In genomic region chr11:74568463-74568862, GRCm38 (mm10) we compare ENCODE assay signal across 18 mouse cellular contexts. TPM values are rescaled to one million over a fixed set of nuclear protein-coding genes. Genes with fewer than 3 reads are reported as not detected.
DNase-seq lines count a peak whose midpoint lies in the region; ATAC-seq and TF ChIP-seq lines count a peak whose summit lies in the region.
"Had no signal": no experiment of that assay in that cellular context is flagged by ENCODE, and none has a peak within 500 bp of the region (broad histone marks: within the 10 kb centered on the region; RNA-seq: fewer than 3 reads in every experiment).

No protein-coding gene starts in this region.

- no peaks in the 10 kb centered on the region for H3K9me3 ChIP-seq in intestine, postnatal 0 days (ENCODE audit: control insufficient read depth)
- H3K9me3 ChIP-seq: embryonic facial prominence, embryonic 13.5 days; forebrain, embryonic 10.5 days; limb, embryonic 15.5 days had no signal

- no peak for TF ChIP-seq CTCF in layer of hippocampus, adult 2 months (conservative IDR thresholded peaks at IDR 0.05)
- TF ChIP-seq CTCF in olfactory bulb, adult 2 months (IDR thresholded peaks at IDR 0.05; ENCODE audit: insufficient read depth, low read depth, low read length): no peak
- no peak for TF ChIP-seq CTCF in intestine, postnatal 0 days (IDR thresholded peaks at IDR 0.05; ENCODE audit: low read depth)

- H3K27ac ChIP-seq in layer of hippocampus, adult 2 months: peak overlapping the region; percentile 55
- H3K27ac ChIP-seq in olfactory bulb, adult 2 months (ENCODE audit: insufficient read depth, low read depth, low read length): 0 out of 2 replicates have a peak overlapping the region, but pooled peaks have one; percentile 46
- H3K27ac ChIP-seq in intestine, postnatal 0 days (ENCODE audit: low read depth, low read length): no peak overlapping the region
- H3K27ac ChIP-seq: embryonic facial prominence, embryonic 13.5 days; forebrain, embryonic 10.5 days; heart, adult 2 months; limb, embryonic 15.5 days had no signal

- WGBS in olfactory bulb, adult 2 months: 45% methylated on average over 5 of the region's 5 CpGs
- 83% methylated on average over 5 of the region's 5 CpGs for WGBS in intestine, postnatal 0 days

- no peak overlapping the region for H3K9ac ChIP-seq in intestine, postnatal 0 days (ENCODE audit: low read depth, low read length)
- H3K9ac ChIP-seq: embryonic facial prominence, embryonic 13.5 days; limb, embryonic 15.5 days; lung, embryonic 14.5 days had no signal

- peaks cover 36% of the 10 kb centered on the region for H3K4me1 ChIP-seq in olfactory bulb, adult 2 months (ENCODE audit: control insufficient read depth, insufficient read depth, low read length)
- no peaks in the 10 kb centered on the region; the same call in 1 of the 2 replicates for H3K4me1 ChIP-seq in intestine, postnatal 0 days (replicated peaks; ENCODE audit: control insufficient read depth, insufficient read depth, low read length)
- H3K4me1 ChIP-seq: limb, embryonic 15.5 days had no signal

- ATAC-seq in intestine, postnatal 0 days: no peak
- ATAC-seq: hindbrain, embryonic 16.5 days had no signal

- no peak for TF ChIP-seq POLR2A in olfactory bulb, adult 2 months (IDR thresholded peaks at IDR 0.05; ENCODE audit: insufficient read depth, low read depth, low read length)

- H3K4me2 ChIP-seq in intestine, postnatal 0 days (replicated peaks; ENCODE audit: low read depth): no peak overlapping the region
- H3K4me2 ChIP-seq: embryonic facial prominence, embryonic 13.5 days; limb, embryonic 15.5 days; lung, embryonic 14.5 days had no signal

- no peak overlapping the region for H3K4me3 ChIP-seq in layer of hippocampus, adult 2 months
- no peak overlapping the region for H3K4me3 ChIP-seq in olfactory bulb, adult 2 months (ENCODE audit: insufficient read depth, low read depth, low read length)
- no peak overlapping the region for H3K4me3 ChIP-seq in intestine, postnatal 0 days (ENCODE audit: low read depth, low read length)
- H3K4me3 ChIP-seq: embryonic facial prominence, embryonic 13.5 days; forebrain, embryonic 10.5 days; heart, adult 2 months; limb, embryonic 15.5 days had no signal

- H3K27me3 ChIP-seq in intestine, postnatal 0 days (replicated peaks; ENCODE audit: control insufficient read depth, insufficient read depth, low read length): no peaks in the 10 kb centered on the region
- H3K27me3 ChIP-seq: limb, embryonic 15.5 days had no signal

- DNase-seq in layer of hippocampus, adult 2 months (ENCODE audit: low spot score in 2 of 2): peak; percentile 51 to 58
- no peak for DNase-seq in layer of hippocampus, postnatal 14 days (ENCODE audit: low spot score in 2 of 2)
- peak; percentile 55 for DNase-seq in cerebellum, adult 11 months
- peak; percentile 49 to 60 for DNase-seq in cerebellum, postnatal 36 days
- no peak for DNase-seq in adrenal gland, adult 2 months
- no peak for DNase-seq in B cell, adult 2 months
- DNase-seq: adrenal gland, postnatal 10 days; heart, adult 2 months; heart, postnatal 14 days; kidney, adult 9 months; lung, embryonic 14.5 days; thymus, postnatal 14 days had no signal

- no peaks in the 10 kb centered on the region for H3K36me3 ChIP-seq in intestine, postnatal 0 days (ENCODE audit: control insufficient read depth, insufficient read depth)
- H3K36me3 ChIP-seq: embryonic facial prominence, embryonic 13.5 days; forebrain, embryonic 10.5 days; limb, embryonic 15.5 days had no signal

RNA-seq across cellular contexts. Expression of gene Rap1gap2, which starts 42.3 kb away (rescaled TPM):
- 100 to 1,000 TPM; 129 to 135 TPM for total RNA-seq in layer of hippocampus, adult 2 months (2021)
- total RNA-seq in layer of hippocampus, postnatal 14 days (2021): 100 to 1,000 TPM; 122 TPM
- polyA plus RNA-seq in olfactory bulb, adult 2 months (2012; ENCODE audit: insufficient read depth, insufficient read length, low replicate concordance, missing spikeins): not detected in 2 replicates
- 10 to 100 TPM in 1 of 2 experiments, 1 to 10 TPM in 1; 6.1 to 12.9 TPM for total RNA-seq in adrenal gland, adult 2 months (2021)
- 4.8 and 5.1 TPM in 2 replicates for polyA plus RNA-seq in adrenal gland, adult 2 months (2012; rRNA removed)
- polyA plus RNA-seq in intestine, postnatal 0 days (2015; fragmentation: Nextera tagmentation; extraction: Ambion mirVana): 7.9 and 9.2 TPM in 2 replicates

RNA-seq across cellular contexts. Expression of gene Ccdc92b, which starts 50.9 kb away (rescaled TPM):
- 10 to 100 TPM; 21.5 to 23.9 TPM for total RNA-seq in layer of hippocampus, adult 2 months (2021)
- total RNA-seq in layer of hippocampus, postnatal 14 days (2021): 10 to 100 TPM; 19.1 to 20.2 TPM
- not detected in 2 replicates for polyA plus RNA-seq in olfactory bulb, adult 2 months (2012; ENCODE audit: insufficient read depth, insufficient read length, low replicate concordance, missing spikeins)
- total RNA-seq in adrenal gland, adult 2 months (2021): 1 to 10 TPM; 2.0 to 3.6 TPM
- polyA plus RNA-seq in adrenal gland, adult 2 months (2012; rRNA removed): 2.4 and 4.0 TPM in 2 replicates
- 0.25 and 0.35 TPM in 2 replicates for polyA plus RNA-seq in intestine, postnatal 0 days (2015; fragmentation: Nextera tagmentation; extraction: Ambion mirVana)

Comparison
In these comparisons a context has a peak if more than half of its experiments do, and no peak if none do; other contexts are left out.
1. DNase-seq: peak in layer of hippocampus, adult 2 months (2 of 2), cerebellum, adult 11 months (single experiment) and cerebellum, postnatal 36 days (2 of 2); none in layer of hippocampus, postnatal 14 days (0 of 2), adrenal gland, adult 2 months (single experiment) and B cell, adult 2 months (0 of 2).
2. RNA of gene Rap1gap2, which starts 42.3 kb away (total RNA-seq): 129 to 135 TPM in layer of hippocampus, adult 2 months and 122 TPM in layer of hippocampus, postnatal 14 days; 6.1 to 12.9 TPM in adrenal gland, adult 2 months; every median in the first group is over 4 times any median in the second.
3. RNA of gene Ccdc92b, which starts 50.9 kb away (total RNA-seq): 21.5 to 23.9 TPM in layer of hippocampus, adult 2 months and 19.1 to 20.2 TPM in layer of hippocampus, postnatal 14 days; 2.0 to 3.6 TPM in adrenal gland, adult 2 months; every median in the first group is over 4 times any median in the second.